Mouse (Mus musculus): ENCODE measurements around the gene Npepl1. TPM values are rescaled to one million over a fixed set of nuclear protein-coding genes. Genes with fewer than 3 reads are reported as not detected.
A peak's percentile ranks its signal among the peaks of the same experiment; 100 is the strongest.

Gene Npepl1
- polyA plus RNA-seq, 1 experiment from 2014 or later = 31.2 TPM

DNA sequence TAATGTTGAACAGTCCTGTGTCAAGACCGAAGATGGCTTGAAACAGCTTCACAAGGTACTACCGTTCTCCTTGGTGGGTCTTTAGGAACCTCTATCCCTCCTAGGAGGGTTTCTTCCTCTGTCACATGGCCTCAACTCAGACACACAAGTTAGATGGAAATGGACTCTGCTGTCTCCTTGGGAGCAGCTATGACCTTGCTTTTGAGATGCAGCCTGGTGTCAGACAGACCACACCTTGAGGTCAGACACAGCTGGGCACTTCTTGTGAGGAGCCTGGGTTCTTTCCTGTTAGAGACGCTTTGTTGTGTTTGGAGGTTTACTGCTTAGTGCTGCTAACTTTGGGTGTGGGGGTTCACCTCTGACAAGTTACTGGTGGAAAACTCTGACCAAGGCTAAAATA, 15.1 kb upstream of the Npepl1 start:
- no peak overlapping the region for H3K9ac ChIP-seq (ENCODE audit: low read length)
- H3K27me3 ChIP-seq (ENCODE audit: control insufficient read depth, insufficient read depth, low read length) = no peaks in the 10 kb centered on the region
- H3K4me2 ChIP-seq (ENCODE audit: low read depth, low read length, severe bottlenecking) = no peak overlapping the region
- H3K9me3 ChIP-seq (ENCODE audit: control insufficient read depth, low read length) = no peaks in the 10 kb centered on the region
- H3K4me1 ChIP-seq (replicated peaks; ENCODE audit: control insufficient read depth, insufficient read depth, low read length) = no peaks in the 10 kb centered on the region
- no peak overlapping the region for H3K4me3 ChIP-seq (ENCODE audit: low read depth, low read length)
- H3K27ac ChIP-seq (ENCODE audit: low read depth, low read length) = no peak overlapping the region
- no peaks in the 10 kb centered on the region; the same call in 1 of the 2 replicates for H3K36me3 ChIP-seq (ENCODE audit: control insufficient read depth, insufficient read depth, low read length)
- WGBS = 95% methylated on average over 3 of the region's 3 CpGs
- DNase-seq (ENCODE audit: low spot score) (no peak), ATAC-seq (replicated peaks; ENCODE audit: low FRiP score) (no peak)

DNA sequence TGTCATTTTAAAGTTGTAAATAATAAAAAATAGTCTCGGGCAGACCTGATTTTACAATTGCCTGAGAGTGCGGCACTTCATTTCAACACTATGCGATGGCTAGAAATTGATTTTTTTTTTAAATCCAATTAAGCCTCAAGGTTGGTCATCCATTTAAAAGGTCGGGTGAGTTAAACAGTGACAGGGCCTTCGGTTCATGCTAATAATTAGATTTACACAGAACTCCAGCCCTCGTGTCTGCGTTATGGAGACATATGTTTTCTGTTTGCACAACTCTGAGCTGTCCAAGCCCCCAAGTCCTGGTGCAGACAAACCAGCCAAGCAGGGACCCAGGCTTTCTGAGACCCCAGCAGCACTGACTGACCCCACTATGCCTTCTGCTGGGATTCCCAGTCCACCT, 7.8 kb upstream of the Npepl1 start:
- DNase-seq (ENCODE audit: low spot score) (no peak), ATAC-seq (replicated peaks; ENCODE audit: low FRiP score) (no peak)
- H3K4me1 ChIP-seq (replicated peaks; ENCODE audit: control insufficient read depth, insufficient read depth, low read length) = no peaks in the 10 kb centered on the region
- no peak overlapping the region for H3K27ac ChIP-seq (ENCODE audit: low read depth, low read length)
- no peak overlapping the region for H3K4me3 ChIP-seq (ENCODE audit: low read depth, low read length)
- no peak overlapping the region for H3K9ac ChIP-seq (ENCODE audit: low read length)
- H3K36me3 ChIP-seq (ENCODE audit: control insufficient read depth, insufficient read depth, low read length) = no peaks in the 10 kb centered on the region
- H3K27me3 ChIP-seq (ENCODE audit: control insufficient read depth, insufficient read depth, low read length) = no peaks in the 10 kb centered on the region
- WGBS = 71% methylated on average over 7 of the region's 7 CpGs
- no peak overlapping the region for H3K4me2 ChIP-seq (ENCODE audit: low read depth, low read length, severe bottlenecking)
- H3K9me3 ChIP-seq (ENCODE audit: control insufficient read depth, low read length) = no peaks in the 10 kb centered on the region

DNA sequence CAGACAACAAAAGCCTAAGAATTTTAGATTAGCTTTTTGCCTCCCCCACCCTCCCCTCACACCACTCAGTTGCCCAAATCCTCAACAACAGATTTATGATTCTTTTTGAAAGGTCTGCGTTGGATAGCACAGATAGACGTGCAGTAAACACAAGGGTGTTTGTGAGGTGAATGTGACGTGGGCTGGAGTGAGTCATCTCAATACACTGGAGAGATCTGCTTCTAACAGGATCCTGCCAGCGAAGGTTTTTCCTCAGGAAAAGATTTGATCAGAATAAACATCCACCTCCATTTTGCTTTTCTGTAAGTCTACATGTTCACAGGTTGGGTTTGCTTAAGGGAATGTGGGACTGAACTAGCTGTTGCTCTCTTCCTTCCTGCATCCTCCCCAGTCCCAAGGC, 6.6 kb upstream of the Npepl1 start:
- Histone ChIP-seq H3K4me1 (replicated peaks; ENCODE audit: control insufficient read depth, insufficient read depth, low read length) (no peaks in the 10 kb centered on the region), H3K27me3 (ENCODE audit: control insufficient read depth, insufficient read depth, low read length) (no peaks in the 10 kb centered on the region), H3K36me3 (ENCODE audit: control insufficient read depth, insufficient read depth, low read length) (no peaks in the 10 kb centered on the region), H3K27ac (ENCODE audit: low read depth, low read length) (no peak overlapping the region), H3K9me3 (ENCODE audit: control insufficient read depth, low read length) (no peaks in the 10 kb centered on the region), H3K4me3 (ENCODE audit: low read depth, low read length) (no peak overlapping the region), H3K9ac (ENCODE audit: low read length) (no peak overlapping the region), H3K4me2 (ENCODE audit: low read depth, low read length, severe bottlenecking) (no peak overlapping the region)
- WGBS = 94% methylated on average over 4 of the region's 4 CpGs
- ATAC-seq (replicated peaks; ENCODE audit: low FRiP score) (no peak), DNase-seq (ENCODE audit: low spot score) (no peak)

DNA sequence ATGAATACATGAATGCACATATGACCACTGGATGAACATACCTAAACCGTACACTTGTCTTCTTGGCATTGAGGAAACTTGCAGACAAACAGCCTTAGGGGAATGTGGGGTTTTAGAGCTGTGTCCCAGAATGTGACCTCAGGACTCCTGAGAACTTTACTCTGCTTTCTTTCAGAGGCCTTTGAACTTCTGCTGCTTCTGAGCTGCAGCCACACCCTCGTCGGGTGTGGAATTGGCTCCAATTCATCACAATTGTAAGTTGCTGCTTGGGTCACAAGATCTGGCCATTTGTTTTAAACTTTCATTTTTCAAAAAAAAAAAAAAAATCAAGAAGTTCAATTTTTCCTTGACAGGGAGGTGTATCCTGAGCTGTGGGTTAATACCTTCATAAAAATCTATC, 2.8 kb upstream of the Npepl1 start:
- DNase-seq (ENCODE audit: low spot score) (no peak), ATAC-seq (replicated peaks; ENCODE audit: low FRiP score) (no peak)
- Histone ChIP-seq H3K4me1 (replicated peaks; ENCODE audit: control insufficient read depth, insufficient read depth, low read length) (peaks cover 8% of the 10 kb centered on the region; the same call in 1 of the 2 replicates), H3K27me3 (ENCODE audit: control insufficient read depth, insufficient read depth, low read length) (no peaks in the 10 kb centered on the region), H3K4me3 (ENCODE audit: low read depth, low read length) (no peak overlapping the region), H3K4me2 (ENCODE audit: low read depth, low read length, severe bottlenecking) (no peak overlapping the region), H3K9ac (ENCODE audit: low read length) (no peak overlapping the region), H3K9me3 (ENCODE audit: control insufficient read depth, low read length) (no peaks in the 10 kb centered on the region), H3K27ac (ENCODE audit: low read depth, low read length) (no peak overlapping the region), H3K36me3 (ENCODE audit: control insufficient read depth, insufficient read depth, low read length) (no peaks in the 10 kb centered on the region)
- 85% methylated on average over 3 of the region's 3 CpGs for WGBS

DNA sequence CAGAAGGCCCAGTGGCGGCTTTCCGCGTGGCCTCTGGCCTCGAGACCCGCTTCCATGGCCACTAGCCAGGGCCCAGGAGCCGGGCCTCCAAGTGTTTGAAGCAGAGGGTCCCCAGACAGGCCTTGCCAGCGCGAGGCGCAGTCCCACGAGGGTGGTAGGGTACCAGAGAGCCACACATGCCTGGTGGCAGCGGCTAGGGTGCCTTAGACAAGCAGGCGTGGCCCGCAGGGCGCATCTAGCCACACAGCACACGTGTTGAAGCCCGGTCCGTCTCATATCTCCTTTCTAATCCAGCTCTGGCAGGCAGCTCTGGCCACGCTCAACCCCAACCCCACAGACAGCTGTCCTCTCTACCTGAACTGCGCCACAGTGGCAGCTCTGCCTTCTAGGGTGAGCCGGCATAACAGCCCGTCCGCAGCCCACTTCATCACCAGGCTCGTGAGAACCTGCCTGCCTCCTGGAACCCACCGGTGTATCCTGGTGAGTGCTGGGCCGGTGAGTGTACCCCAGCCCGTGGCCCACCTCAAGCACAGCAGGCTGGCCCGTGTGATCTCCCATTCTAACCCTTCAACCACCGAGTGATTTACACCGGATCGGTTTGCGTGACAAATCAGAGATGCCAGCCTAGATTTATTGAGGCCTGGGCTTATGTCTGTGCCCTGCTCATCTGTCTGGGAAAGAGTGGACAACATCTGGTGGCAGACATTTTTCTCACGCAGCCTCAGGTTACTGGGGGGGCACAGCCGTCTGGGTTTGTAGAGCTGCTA, 817 bp downstream of the Npepl1 start:
- Histone ChIP-seq H3K27me3 (ENCODE audit: control insufficient read depth, insufficient read depth, low read length) (no peaks in the 10 kb centered on the region), H3K4me3 (ENCODE audit: low read depth, low read length) (peak overlapping the region; percentile 49), H3K36me3 (ENCODE audit: control insufficient read depth, insufficient read depth, low read length) (no peaks in the 10 kb centered on the region), H3K27ac (ENCODE audit: low read depth, low read length) (no peak overlapping the region), H3K9me3 (ENCODE audit: control insufficient read depth, low read length) (no peaks in the 10 kb centered on the region), H3K9ac (ENCODE audit: low read length) (peak overlapping the region; percentile 92), H3K4me1 (replicated peaks; ENCODE audit: control insufficient read depth, insufficient read depth, low read length) (peaks cover 8% of the 10 kb centered on the region; the same call in 1 of the 2 replicates), H3K4me2 (ENCODE audit: low read depth, low read length, severe bottlenecking) (peak overlapping the region; percentile 88)
- ATAC-seq (replicated peaks; ENCODE audit: low FRiP score) (peak; percentile 60; the same call in 1 of the 2 replicates), DNase-seq (ENCODE audit: low spot score) (no peak)
- WGBS = 61% methylated on average over 33 of the region's 33 CpGs

DNA sequence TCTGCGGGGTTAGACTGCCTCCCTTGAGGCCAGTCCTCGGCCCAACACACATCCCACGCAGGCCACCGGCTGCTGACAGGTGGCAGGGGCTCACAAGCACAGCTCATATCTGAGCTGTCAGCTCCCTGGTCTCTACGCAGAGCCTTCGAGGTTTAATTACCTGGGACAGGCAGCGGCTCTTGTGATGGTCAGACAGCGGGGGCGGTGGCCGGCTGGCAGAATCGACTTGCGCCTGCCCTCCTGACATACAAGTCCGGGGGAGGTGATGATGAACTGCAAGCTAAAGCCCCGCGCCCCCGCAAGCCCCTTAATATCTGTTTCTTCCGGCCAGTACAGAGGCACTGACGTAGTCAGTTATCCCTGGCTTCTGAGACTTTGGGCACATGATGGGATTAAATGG, 2.8 kb downstream of the Npepl1 start:
- DNase-seq (ENCODE audit: low spot score) = no peak
- 90% methylated on average over 18 of the region's 18 CpGs for WGBS
- no peaks in the 10 kb centered on the region for H3K36me3 ChIP-seq (ENCODE audit: control insufficient read depth, insufficient read depth, low read length)
- peaks cover 8% of the 10 kb centered on the region; the same call in 1 of the 2 replicates for H3K4me1 ChIP-seq (replicated peaks; ENCODE audit: control insufficient read depth, insufficient read depth, low read length)
- H3K27ac ChIP-seq (ENCODE audit: low read depth, low read length) = no peak overlapping the region
- no peaks in the 10 kb centered on the region for H3K27me3 ChIP-seq (ENCODE audit: control insufficient read depth, insufficient read depth, low read length)
- H3K9ac ChIP-seq (ENCODE audit: low read length) = no peak overlapping the region
- no peak overlapping the region for H3K4me3 ChIP-seq (ENCODE audit: low read depth, low read length)
- no peaks in the 10 kb centered on the region for H3K9me3 ChIP-seq (ENCODE audit: control insufficient read depth, low read length)
- no peak overlapping the region for H3K4me2 ChIP-seq (ENCODE audit: low read depth, low read length, severe bottlenecking)
- ATAC-seq (replicated peaks; ENCODE audit: low FRiP score) = no peak

DNA sequence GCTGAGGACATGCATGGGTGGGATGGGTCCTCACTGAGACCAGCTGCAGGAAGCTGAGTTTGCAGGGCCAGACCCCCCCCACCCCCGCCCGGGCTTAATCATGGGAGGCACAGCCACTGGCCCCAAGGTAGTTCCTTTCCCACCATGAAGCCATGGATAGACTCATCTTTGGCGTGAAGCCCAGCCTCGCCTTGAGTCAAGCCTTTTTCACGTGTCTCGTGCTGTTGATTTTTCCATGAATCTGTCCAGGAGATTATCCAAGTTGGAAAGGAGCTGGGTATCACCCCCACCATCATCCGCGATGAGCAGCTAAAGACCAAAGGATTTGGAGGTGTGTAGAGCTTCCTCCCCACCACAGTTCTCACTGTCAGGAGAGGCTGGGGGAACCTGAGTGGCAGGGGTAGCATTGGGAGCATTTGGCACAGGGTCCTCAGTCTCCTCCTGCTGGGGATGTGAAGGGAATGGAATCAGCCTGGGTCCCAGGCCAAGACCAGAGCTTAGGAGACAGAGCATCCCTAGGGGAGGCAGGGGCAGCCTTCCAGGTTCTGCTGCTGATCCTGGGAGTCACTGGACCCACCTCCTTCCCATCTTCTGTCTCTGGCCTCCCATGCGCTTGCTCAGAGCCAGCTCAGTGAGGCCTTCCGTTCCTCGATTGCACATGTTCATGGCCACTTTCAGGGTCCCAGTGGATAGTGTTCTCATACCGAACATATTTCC, 4.2 kb downstream of the Npepl1 start:
- DNase-seq (ENCODE audit: low spot score) (no peak), ATAC-seq (replicated peaks; ENCODE audit: low FRiP score) (no peak)
- WGBS = 96% methylated on average over 12 of the region's 12 CpGs
- Histone ChIP-seq H3K36me3 (ENCODE audit: control insufficient read depth, insufficient read depth, low read length) (no peaks in the 10 kb centered on the region), H3K4me1 (replicated peaks; ENCODE audit: control insufficient read depth, insufficient read depth, low read length) (peaks cover 8% of the 10 kb centered on the region; the same call in 1 of the 2 replicates), H3K9me3 (ENCODE audit: control insufficient read depth, low read length) (no peaks in the 10 kb centered on the region), H3K27me3 (ENCODE audit: control insufficient read depth, insufficient read depth, low read length) (no peaks in the 10 kb centered on the region), H3K4me3 (ENCODE audit: low read depth, low read length) (no peak overlapping the region), H3K27ac (ENCODE audit: low read depth, low read length) (no peak overlapping the region), H3K9ac (ENCODE audit: low read length) (no peak overlapping the region), H3K4me2 (ENCODE audit: low read depth, low read length, severe bottlenecking) (no peak overlapping the region)

DNA sequence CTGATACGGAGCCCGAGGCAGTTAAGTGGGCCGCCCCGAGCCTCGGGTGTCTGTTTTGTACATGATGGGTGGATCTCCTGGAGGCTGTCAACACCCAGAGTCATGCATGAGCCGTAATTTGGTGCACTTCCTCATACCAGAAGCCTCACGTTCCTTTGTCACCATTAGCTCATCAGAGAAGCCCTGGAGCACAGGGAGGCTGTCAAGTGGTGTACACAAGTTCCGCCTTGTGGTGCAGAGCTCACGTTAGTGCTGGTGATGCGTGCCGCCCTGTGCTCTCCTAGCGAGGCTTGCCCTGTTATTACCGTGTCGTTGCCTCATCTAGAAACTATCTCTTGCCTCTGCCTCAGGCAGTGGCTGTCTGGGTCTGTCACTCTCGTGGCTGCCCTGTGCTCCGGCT, 6.8 kb downstream of the Npepl1 start:
- no peaks in the 10 kb centered on the region for H3K4me1 ChIP-seq (replicated peaks; ENCODE audit: control insufficient read depth, insufficient read depth, low read length)
- H3K9ac ChIP-seq (ENCODE audit: low read length) = no peak overlapping the region
- ATAC-seq (replicated peaks; ENCODE audit: low FRiP score) = no peak
- no peak overlapping the region for H3K4me3 ChIP-seq (ENCODE audit: low read depth, low read length)
- no peak overlapping the region for H3K27ac ChIP-seq (ENCODE audit: low read depth, low read length)
- no peak overlapping the region for H3K4me2 ChIP-seq (ENCODE audit: low read depth, low read length, severe bottlenecking)
- no peaks in the 10 kb centered on the region for H3K9me3 ChIP-seq (ENCODE audit: control insufficient read depth, low read length)
- WGBS = 76% methylated on average over 16 of the region's 16 CpGs
- H3K36me3 ChIP-seq (ENCODE audit: control insufficient read depth, insufficient read depth, low read length) = no peaks in the 10 kb centered on the region
- peak; percentile 40 for DNase-seq (ENCODE audit: low spot score)
- H3K27me3 ChIP-seq (ENCODE audit: control insufficient read depth, insufficient read depth, low read length) = no peaks in the 10 kb centered on the region
